Mouse (Mus musculus) splenic B cell, adult 2 months (primary cell): Measurements from ENCODE around the gene Poln.

Experiments
- DNase-seq: peaks from one replicate; pipeline ENCODE4 v3.0.0-alpha.2; 2011; ENCODE audit warnings: low read depth, low spot score
- H3K27me3 ChIP-seq: 2 replicates; pipeline ENCODE4 v1.6.1; 2012; ENCODE audit warnings: mild to moderate bottlenecking, low read length, moderate library complexity, mixed read lengths; ENCODE audit not compliant: control insufficient read depth, poor library complexity, insufficient read depth, severe bottlenecking
- H3K36me3 ChIP-seq: 2 replicates; pipeline ENCODE4 v1.6.1; 2012; ENCODE audit warnings: mild to moderate bottlenecking, low read length, moderate library complexity, mixed read lengths; ENCODE audit not compliant: control insufficient read depth, poor library complexity, insufficient read depth, severe bottlenecking

Gene Poln

DNA sequence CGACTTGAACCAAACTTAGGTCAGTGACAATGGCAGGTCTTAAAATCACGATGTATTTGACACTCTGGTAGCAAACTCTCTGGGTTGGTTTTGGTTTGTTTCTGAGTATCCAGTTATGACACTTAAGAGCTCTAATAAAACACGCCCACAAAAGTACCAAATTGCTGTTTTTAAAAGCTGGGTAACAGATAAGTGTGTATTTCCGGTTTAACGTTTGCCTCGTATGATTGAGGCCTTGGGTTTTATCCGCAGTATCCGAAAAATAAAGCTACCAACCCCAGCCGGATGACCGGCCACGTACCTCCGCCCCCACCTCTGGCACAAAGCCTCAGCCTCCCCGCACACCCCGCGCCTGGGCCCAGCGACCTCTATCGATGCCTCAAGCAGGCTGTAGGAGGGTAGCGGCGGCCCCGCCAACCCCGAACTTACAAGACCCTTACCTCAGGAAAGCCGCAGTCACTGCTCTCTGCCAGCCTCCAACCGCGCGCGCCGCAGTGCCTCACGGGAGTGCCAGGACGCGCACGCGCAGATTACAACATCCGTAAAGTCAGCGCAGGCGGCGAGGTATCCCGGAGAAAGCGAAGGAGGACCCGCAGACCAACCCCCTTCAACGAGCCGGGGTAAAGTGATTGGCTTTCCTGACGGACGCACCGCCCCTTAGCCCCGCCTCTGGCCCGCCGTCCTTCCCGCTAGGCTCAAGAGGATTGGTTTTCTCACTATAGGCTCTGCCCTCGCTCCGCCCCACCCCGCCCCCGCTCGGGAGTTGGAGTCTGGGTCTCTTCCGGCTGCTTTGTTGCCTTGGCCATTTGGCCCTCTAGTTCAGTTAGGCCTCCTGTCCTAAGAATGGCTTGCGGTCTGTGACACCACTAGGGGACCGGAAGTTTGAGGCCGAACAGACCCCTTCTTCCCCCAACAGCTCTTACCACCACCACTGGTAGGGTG lies at the start of gene Poln, which contains the start of gene Haus3:
TSS of gene Poln (minus strand) at position 499 of the 942 bp plus-strand sequence.
TSS of gene Haus3 (minus strand) at position 578 of the 942 bp plus-strand sequence.
- DNase-seq, result peak; percentile 98
- peaks cover 2% of the 10 kb centered on the region for H3K36me3 ChIP-seq
- H3K27me3 ChIP-seq, result no peaks in the 10 kb centered on the region

DNA sequence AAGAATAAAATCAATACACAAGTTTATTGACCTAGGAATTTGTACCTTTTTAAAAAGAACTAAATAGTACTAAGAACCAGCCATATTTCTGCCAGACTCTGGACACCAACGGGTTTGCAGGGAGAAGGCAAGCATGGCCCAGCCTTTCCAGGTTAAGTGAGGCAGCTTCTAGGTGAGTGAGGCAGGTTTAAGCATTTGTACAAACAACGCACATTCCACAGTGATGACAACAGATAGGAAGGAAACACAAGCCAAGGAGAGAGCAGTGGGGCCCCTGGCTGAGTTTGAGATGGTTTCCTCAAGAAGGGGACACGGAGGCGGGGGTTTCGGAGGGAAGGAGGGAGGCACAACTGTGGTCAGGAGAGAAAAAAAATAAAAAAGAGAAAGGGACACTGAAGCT lies 49.4 kb upstream of the Poln start:
- H3K27me3 ChIP-seq, result no peaks in the 10 kb centered on the region; the same call in 1 of the 2 replicates
- DNase-seq, result no peak
- H3K36me3 ChIP-seq, result no peaks in the 10 kb centered on the region

DNA sequence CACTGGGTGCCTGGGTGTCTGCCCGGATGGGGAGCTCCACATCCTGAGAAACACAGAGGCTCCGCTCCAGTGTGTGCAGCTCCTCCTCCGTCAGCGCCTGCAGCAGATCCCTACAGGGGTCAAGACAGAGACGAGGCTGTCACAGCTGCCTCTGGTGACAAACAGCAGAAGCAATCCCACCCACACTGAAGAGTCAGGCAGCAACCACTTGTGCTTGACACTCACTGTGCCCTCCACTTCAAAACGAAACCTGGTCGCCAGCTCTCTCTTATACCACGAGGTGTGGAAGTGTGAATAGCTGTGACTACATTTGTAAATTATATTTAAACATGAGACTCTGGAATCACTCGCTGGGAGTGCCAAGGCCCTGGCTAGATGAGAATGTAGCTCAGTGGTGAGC lies 48.5 kb upstream of the Poln start:
- Histone ChIP-seq H3K36me3 (no peaks in the 10 kb centered on the region), H3K27me3 (no peaks in the 10 kb centered on the region; the same call in 1 of the 2 replicates)
- DNase-seq, result no peak

DNA sequence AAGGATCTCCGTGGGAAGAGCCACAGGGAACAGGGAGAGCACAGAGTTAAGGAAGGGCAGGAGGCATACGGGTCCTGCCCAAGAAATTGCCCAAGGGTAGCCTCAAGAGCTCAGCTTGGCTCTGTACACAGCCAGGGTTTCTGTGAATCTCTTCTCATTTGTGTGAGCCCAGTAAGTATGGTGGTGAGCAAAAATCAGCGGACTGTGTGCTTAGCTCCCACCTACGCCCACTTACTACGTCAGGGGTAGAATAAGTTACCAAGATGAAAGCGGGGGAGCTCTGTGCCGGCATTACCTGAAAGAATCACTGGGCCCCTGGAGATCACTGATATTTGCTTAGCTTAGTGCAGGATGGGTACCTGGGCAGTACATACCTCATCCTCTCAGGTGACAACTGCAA lies 46.8 kb upstream of the Poln start:
- no peaks in the 10 kb centered on the region for H3K36me3 ChIP-seq
- DNase-seq, result no peak
- no peaks in the 10 kb centered on the region for H3K27me3 ChIP-seq

DNA sequence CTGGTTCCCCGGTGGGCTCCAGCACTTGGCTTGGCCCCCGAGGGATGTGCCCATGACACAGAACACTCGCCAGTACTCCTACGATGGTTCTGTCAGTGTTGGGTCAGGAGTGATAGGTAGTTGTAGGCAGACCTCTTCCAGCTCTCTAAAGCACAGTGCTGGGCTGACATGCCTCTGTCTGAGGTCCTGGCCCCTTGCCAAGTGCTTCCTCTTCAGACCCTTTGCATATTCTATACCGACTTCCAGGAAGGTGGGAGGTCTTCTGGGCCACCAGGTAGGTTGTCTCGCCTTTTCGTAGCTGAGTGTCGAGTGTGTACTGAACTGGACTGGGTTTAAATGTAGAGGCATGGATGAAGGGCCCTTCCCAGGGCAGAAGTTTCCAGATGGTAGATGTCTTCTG lies 44.4 kb upstream of the Poln start:
- no peak for DNase-seq
- H3K36me3 ChIP-seq, result no peaks in the 10 kb centered on the region
- no peaks in the 10 kb centered on the region for H3K27me3 ChIP-seq

DNA sequence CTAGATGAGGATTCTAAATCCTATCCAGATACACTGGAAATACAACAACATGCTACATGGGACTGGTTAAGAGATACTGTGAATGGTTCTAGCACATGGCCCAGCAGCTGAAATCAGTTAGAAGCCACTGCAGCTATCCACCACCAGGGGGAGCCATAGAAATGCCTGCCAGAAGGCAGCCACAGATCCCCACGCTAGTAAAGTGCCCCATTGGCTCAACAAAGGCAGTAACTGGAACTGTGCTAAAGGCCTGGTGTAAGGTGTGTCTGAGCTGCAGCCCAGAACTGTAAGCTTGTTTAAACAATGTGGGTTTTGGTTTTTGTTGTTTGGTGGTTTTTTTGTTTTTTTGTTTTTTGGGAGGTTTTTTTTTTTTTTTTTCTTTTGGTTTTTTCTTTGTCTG lies 41.0 kb upstream of the Poln start:
- DNase-seq, result peak; percentile 86
- Histone ChIP-seq H3K27me3 (no peaks in the 10 kb centered on the region), H3K36me3 (no peaks in the 10 kb centered on the region)

DNA sequence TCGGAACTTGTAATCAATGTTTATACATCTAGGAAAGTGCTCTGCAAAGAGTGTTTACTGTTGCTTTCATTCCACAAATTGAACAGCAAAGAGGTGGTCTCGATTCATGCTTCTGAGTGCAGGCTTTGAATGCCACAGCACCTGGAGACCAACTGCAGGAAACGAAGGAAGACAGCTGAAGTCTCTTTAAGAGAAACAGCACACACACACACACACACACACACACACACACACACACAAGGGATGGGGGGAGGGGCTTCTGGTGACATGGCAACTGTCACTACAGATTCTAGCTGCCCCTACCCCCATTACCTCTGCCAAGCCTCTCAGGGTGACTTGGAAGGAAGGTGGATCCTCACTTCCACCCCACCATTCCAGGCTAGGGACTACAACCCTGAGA lies 38.3 kb upstream of the Poln start:
- no peak for DNase-seq
- H3K27me3 ChIP-seq, result no peaks in the 10 kb centered on the region
- no peaks in the 10 kb centered on the region for H3K36me3 ChIP-seq

DNA sequence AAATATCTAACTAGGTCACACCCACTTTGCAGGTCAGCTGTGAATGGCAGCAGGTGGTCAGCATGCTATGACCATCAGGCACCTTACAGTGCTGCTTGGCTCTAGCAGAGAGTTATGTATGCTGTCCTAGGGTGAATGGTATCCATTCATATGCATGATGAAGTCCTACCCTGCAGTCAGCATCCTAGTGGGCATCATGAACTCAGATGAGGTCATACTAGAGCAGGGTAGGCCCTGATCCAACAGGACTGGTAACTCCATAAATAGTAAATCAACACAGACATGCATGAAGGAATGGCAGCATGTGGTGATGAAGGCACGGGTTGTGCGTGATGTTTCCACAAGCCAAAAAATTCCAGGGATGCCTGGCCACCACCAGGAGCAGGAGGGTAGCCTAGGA lies 36.5 kb upstream of the Poln start:
- H3K27me3 ChIP-seq, result no peaks in the 10 kb centered on the region
- no peak for DNase-seq

DNA sequence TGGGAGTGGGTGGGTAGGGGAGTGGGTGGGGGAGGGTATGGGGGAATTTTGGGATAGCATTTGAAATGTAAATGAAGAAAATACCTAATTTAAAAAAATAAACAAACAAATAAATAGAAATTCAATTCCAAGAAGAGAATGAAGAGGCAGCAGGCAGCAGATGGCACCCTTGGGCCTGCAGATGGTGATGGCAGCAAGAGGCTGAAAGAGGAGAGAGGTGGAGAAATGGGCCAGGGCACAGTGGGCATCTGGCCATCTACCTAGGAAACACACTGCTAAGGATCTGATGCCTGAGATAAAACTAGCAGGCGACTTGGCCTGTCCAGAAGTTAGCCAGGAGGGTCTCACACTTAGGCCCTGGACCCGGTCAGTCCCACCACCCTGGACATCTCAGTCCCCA lies 35.7 kb upstream of the Poln start:
- no peaks in the 10 kb centered on the region for H3K27me3 ChIP-seq
- no peak for DNase-seq
- H3K36me3 ChIP-seq, result no peaks in the 10 kb centered on the region

More for the DNA sequence above, 36.5 kb upstream of the Poln start:
- H3K36me3 ChIP-seq, result no peaks in the 10 kb centered on the region

DNA sequence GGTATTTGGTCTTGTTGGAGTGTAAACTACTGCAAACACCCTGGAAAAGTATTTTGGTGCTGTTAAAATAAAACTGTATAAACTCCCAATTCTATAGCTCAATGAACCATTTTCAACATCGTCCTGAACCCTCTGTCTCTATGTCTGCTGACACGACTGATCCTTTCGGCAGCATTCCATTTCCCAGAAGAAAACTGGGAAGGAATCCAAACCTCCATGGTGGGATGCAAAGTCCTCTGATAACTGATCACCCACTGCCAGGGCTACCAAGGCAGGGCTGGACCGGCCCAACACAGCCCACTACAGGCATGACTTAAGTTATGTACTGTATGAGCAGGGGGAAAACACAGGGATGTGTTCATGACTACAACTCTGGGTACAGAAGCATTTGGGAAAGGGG lies 32.8 kb upstream of the Poln start:
- Histone ChIP-seq H3K27me3 (no peaks in the 10 kb centered on the region), H3K36me3 (no peaks in the 10 kb centered on the region)
- DNase-seq, result no peak

DNA sequence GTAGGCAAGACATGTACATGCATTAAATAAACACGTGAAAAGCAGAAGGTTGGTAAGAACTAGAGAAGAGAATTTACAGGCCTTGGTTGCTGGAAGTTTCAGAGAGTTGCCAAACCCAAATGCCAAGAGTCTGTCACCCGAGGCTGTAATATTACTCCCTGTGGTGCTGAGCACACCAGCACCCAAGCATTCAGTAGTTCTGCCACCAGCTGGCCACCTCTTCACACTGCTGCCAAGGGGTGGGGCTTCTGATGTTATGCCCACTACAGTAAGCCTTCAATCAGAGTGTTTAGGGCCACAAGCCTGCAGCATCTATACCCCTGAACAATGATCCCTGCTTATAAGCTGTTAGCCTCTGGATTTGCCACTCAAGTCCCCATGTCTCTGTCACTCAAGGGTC lies 32.1 kb upstream of the Poln start:
- peak; percentile 44 for DNase-seq
- Histone ChIP-seq H3K36me3 (no peaks in the 10 kb centered on the region), H3K27me3 (no peaks in the 10 kb centered on the region)

DNA sequence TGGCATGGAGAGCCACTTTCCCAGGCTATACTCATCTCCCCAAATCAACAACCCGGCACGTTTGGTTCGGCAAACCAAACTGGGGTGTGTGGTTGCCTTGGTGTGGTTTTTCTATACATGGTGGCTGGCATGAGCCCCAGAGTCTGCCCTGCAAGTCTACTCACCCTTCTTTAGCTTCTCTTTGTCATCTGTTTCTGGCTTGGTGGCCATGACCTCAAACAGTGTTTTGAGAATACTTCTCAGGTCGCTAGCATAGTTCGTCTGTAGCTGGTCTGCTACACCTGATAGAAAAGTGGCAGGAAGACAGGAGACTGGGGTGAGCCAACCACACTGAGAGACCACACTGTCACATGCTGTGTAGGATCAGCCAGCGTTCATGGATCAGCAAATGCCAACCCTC lies 29.4 kb upstream of the Poln start:
- no peaks in the 10 kb centered on the region for H3K27me3 ChIP-seq
- no peaks in the 10 kb centered on the region; the same call in 1 of the 2 replicates for H3K36me3 ChIP-seq
- no peak for DNase-seq

DNA sequence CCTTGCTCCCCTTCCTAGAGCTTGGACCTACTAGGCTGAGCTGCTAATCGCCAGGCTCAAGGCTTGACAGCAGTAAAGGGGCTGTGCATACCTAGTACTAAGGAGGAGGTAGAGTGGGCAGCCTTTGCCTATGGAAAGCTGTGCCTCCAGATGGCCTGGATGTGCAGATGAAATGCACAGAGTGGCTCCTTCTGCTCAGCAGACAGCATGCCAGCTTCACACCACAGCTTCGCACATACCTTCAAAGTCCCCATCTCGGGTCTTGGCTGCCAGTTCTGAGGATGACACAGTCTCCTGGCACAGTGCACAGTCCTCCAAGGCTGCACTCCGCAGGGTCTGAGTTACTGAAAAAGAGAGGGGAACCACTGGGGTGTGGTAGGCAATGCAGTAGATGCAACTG lies 28.0 kb upstream of the Poln start:
- no peak for DNase-seq
- H3K36me3 ChIP-seq, result no peaks in the 10 kb centered on the region; the same call in 1 of the 2 replicates

DNA sequence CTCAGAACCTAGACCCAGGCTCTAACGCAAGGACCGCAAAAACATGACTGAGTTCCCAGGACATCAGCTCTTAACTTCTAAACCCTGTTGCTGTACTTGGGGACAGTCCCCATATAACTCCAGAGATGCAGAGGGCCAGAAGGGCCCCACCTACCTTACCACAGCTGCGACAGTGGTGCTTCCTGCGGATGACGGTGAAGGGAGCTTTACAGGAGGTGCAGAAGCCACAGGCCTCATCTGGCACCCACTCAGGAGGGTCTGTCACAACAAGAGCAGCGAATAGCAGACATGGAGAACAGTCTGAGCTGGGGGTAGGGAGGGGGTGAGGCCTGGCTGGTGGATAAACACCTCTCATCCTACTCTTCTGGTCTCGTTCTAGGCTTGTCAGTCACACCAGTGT lies 27.2 kb upstream of the Poln start:
- DNase-seq, result peak; percentile 71
- Histone ChIP-seq H3K27me3 (no peaks in the 10 kb centered on the region), H3K36me3 (no peaks in the 10 kb centered on the region; the same call in 1 of the 2 replicates)

More for the DNA sequence above, 28.0 kb upstream of the Poln start:
- H3K27me3 ChIP-seq, result no peaks in the 10 kb centered on the region

DNA sequence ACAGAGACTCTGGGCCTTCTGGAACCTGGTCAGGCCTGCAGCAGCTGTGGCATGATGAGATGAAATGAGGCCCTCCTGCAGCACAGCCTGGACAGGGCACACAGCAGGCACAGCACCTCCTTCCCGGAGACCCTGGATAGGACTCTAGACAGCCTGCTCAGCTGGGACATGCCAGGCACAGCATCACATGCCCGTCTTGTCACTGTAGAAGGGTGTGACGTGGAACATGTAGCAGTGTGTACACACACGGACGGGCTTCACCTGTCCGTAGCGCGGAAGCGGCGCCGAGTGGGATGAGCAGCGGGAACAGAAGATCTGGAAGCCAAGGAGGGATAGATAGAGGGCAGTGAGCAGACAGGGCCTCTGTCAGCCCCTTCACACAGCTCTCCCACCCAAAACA lies 26.5 kb upstream of the Poln start:
- no peak for DNase-seq
- no peaks in the 10 kb centered on the region; the same call in 1 of the 2 replicates for H3K36me3 ChIP-seq

More for the DNA sequence above, 26.5 kb upstream of the Poln start:
- H3K27me3 ChIP-seq, result no peaks in the 10 kb centered on the region
